Mouse (Mus musculus) adrenal gland, postnatal 36 days (tissue): ENCODE measurements around the gene 4930524N10Rik. TPM values are rescaled to one million over a fixed set of nuclear protein-coding genes. Genes with fewer than 3 reads are reported as not detected.

ENCODE experiments used
- DNase-seq, 2 experiments: peaks; one replicate each; pipeline ENCODE4 v3.0.0; 2021; ENCODE audit warnings: mixed read lengths in 1 of 2
- long read RNA-seq, 2 experiments: library from polyadenylated mRNA; stranded (forward); transcript quantifications; one replicate each; pipeline ENCODE4 v2.0.0; 2021; ENCODE audit warnings: borderline sequencing depth in 2 of 2
- total RNA-seq, 2 experiments: library from RNA; stranded (reverse); gene quantifications; 2 replicates each; pipeline ENCODE4 v1.2.3; 2021

Gene 4930524N10Rik
- not detected for total RNA-seq
- long read RNA-seq, experiment 1 = 0 reads
- long read RNA-seq, experiment 2 = 0 reads

- no peak for DNase-seq
Measured at GRCm38 (mm10) chrX:154343292-154343691, at the start of gene 4930524N10Rik. Gene 4930524N10Rik, minus strand, starts transcription at chrX:154343392.

- no peak for DNase-seq
Measured at GRCm38 (mm10) chrX:154350042-154350441, 6.8 kb upstream of the 4930524N10Rik start.

- no peak for DNase-seq
Measured at GRCm38 (mm10) chrX:154349302-154350041, 6.3 kb upstream of the 4930524N10Rik start.

- DNase-seq = no peak
Measured at GRCm38 (mm10) chrX:154347933-154348332, 4.7 kb upstream of the 4930524N10Rik start.

Other genes starting within 250 kb of the 4930524N10Rik start
- gene Gm15140, start 222.7 kb downstream of the 4930524N10Rik start, total RNA-seq = not detected
- not detected for gene Samt4, start 138.6 kb upstream of the 4930524N10Rik start, total RNA-seq
- gene Samt2, start 236.0 kb upstream of the 4930524N10Rik start, total RNA-seq = not detected